ENCODE assay signal across 7 mouse cellular contexts in genomic region chr11:3648305-3648963, GRCm38 (mm10). TPM values are rescaled to one million over a fixed set of nuclear protein-coding genes. Genes with fewer than 3 reads are reported as not detected.
A peak's percentile ranks its signal among the peaks of the same experiment; 100 is the strongest.
DNase-seq lines count a peak whose midpoint lies in the region; ATAC-seq and TF ChIP-seq lines count a peak whose summit lies in the region.

No protein-coding gene starts in this region.

- peaks cover 55% of the 10 kb centered on the region for H3K36me3 ChIP-seq in megakaryocyte, embryonic 14.5 days (replicated peaks; ENCODE audit: low read length)
- H3K36me3 ChIP-seq in embryonic facial prominence, embryonic 15.5 days = peaks cover 33% of the 10 kb centered on the region
- H3K36me3 ChIP-seq in hindbrain, embryonic 16.5 days (ENCODE audit: control insufficient read depth, insufficient read depth, low read length) = peaks cover 27% of the 10 kb centered on the region
- peaks cover 26% of the 10 kb centered on the region for H3K36me3 ChIP-seq in liver, embryonic 14.5 days (replicated peaks; ENCODE audit: control insufficient read depth, insufficient read depth, low read depth)
- peaks cover 15% of the 10 kb centered on the region for H3K36me3 ChIP-seq in small intestine, adult 2 months (ENCODE audit: control insufficient read depth, insufficient read depth, low read length)

- H3K27ac ChIP-seq in embryonic facial prominence, embryonic 15.5 days (replicated peaks) = peak overlapping the region; percentile 90
- peak overlapping the region; percentile 94 for H3K27ac ChIP-seq in hindbrain, embryonic 16.5 days (ENCODE audit: low read depth, low read length)
- peak overlapping the region; percentile 66 for H3K27ac ChIP-seq in liver, embryonic 14.5 days
- H3K27ac ChIP-seq in small intestine, adult 2 months (ENCODE audit: insufficient read depth, low read depth, low read length) = peak overlapping the region; percentile 36

- H3K9me3 ChIP-seq in megakaryocyte, embryonic 14.5 days = peaks cover 18% of the 10 kb centered on the region
- peaks cover 25% of the 10 kb centered on the region; the same call in 1 of the 2 replicates for H3K9me3 ChIP-seq in embryonic facial prominence, embryonic 15.5 days (replicated peaks)
- peaks cover 14% of the 10 kb centered on the region for H3K9me3 ChIP-seq in hindbrain, embryonic 16.5 days (ENCODE audit: control insufficient read depth, low read length)
- peaks cover 3% of the 10 kb centered on the region; the same call in 1 of the 2 replicates for H3K9me3 ChIP-seq in liver, embryonic 14.5 days (ENCODE audit: control insufficient read depth, low read length)

- no peaks in the 10 kb centered on the region for H3K27me3 ChIP-seq in megakaryocyte, embryonic 14.5 days (replicated peaks)
- H3K27me3 ChIP-seq in embryonic facial prominence, embryonic 15.5 days = no peaks in the 10 kb centered on the region
- H3K27me3 ChIP-seq in hindbrain, embryonic 16.5 days (replicated peaks; ENCODE audit: control insufficient read depth, insufficient read depth, low read length) = no peaks in the 10 kb centered on the region
- no peaks in the 10 kb centered on the region for H3K27me3 ChIP-seq in liver, embryonic 14.5 days (ENCODE audit: control insufficient read depth, insufficient read depth, low read length)
- H3K27me3 ChIP-seq in small intestine, adult 2 months (ENCODE audit: control insufficient read depth, insufficient read depth, low read length) = no peaks in the 10 kb centered on the region

- peak overlapping the region; percentile 71 for H3K4me2 ChIP-seq in embryonic facial prominence, embryonic 15.5 days (replicated peaks)
- H3K4me2 ChIP-seq in hindbrain, embryonic 16.5 days (ENCODE audit: low read length) = peak overlapping the region; percentile 76
- H3K4me2 ChIP-seq in liver, embryonic 14.5 days (ENCODE audit: low read depth) = peak overlapping the region; percentile 74

- DNase-seq in adipocyte (ENCODE audit: low spot score) = peak; percentile 55
- DNase-seq in liver, embryonic 14.5 days (ENCODE audit: low read depth in 3 of 3, low spot score in 3 of 3) = peak in 2 of 3 experiments; percentile 16 to 20

- under 1% methylated on average over 62 of the region's 62 CpGs for WGBS in embryonic facial prominence, embryonic 15.5 days
- WGBS in hindbrain, embryonic 16.5 days = 1% methylated on average over 48 of the region's 62 CpGs
- WGBS in liver, embryonic 14.5 days (ENCODE audit: insufficient replicate concordance) = under 1% methylated on average over 60 of the region's 62 CpGs
- under 1% methylated on average over 61 of the region's 62 CpGs for WGBS in small intestine, adult 2 months

- H3K4me3 ChIP-seq in megakaryocyte, embryonic 14.5 days (replicated peaks) = peak overlapping the region; percentile 98
- peak overlapping the region; percentile 69 for H3K4me3 ChIP-seq in embryonic facial prominence, embryonic 15.5 days (replicated peaks)
- H3K4me3 ChIP-seq in hindbrain, embryonic 16.5 days (ENCODE audit: low read length) = peak overlapping the region; percentile 53
- peak overlapping the region; percentile 85 to 94 for H3K4me3 ChIP-seq in liver, embryonic 14.5 days (ENCODE audit: insufficient read depth in 1 of 2, low read depth in 2 of 2, low read length in 2 of 2)
- peak overlapping the region; percentile 83 for H3K4me3 ChIP-seq in small intestine, adult 2 months (ENCODE audit: low read depth, low read length)

- H3K9ac ChIP-seq in embryonic facial prominence, embryonic 15.5 days = peak overlapping the region; percentile 78
- H3K9ac ChIP-seq in hindbrain, embryonic 16.5 days (ENCODE audit: low read depth, low read length) = peak overlapping the region; percentile 70
- H3K9ac ChIP-seq in liver, embryonic 14.5 days (replicated peaks) = peak overlapping the region; percentile 96

- peaks cover 24% of the 10 kb centered on the region for H3K4me1 ChIP-seq in megakaryocyte, embryonic 14.5 days
- peaks cover 17% of the 10 kb centered on the region for H3K4me1 ChIP-seq in embryonic facial prominence, embryonic 15.5 days
- H3K4me1 ChIP-seq in hindbrain, embryonic 16.5 days (ENCODE audit: control insufficient read depth, insufficient read depth, low read depth, low read length) = peaks cover 20% of the 10 kb centered on the region
- H3K4me1 ChIP-seq in liver, embryonic 14.5 days (replicated peaks; ENCODE audit: control insufficient read depth in 2 of 2, insufficient read depth in 2 of 2, low read length in 1 of 2) = peaks cover 9% of the 10 kb centered on the region in 2 experiments
- peaks cover 12% of the 10 kb centered on the region for H3K4me1 ChIP-seq in small intestine, adult 2 months (ENCODE audit: control insufficient read depth, insufficient read depth, insufficient read length, low read length)

- ATAC-seq in megakaryocyte, adult 5-6 weeks (ENCODE audit: poor library complexity, severe bottlenecking) = no peak
- peak; percentile 16; the same call in 1 of the 2 replicates for ATAC-seq in embryonic facial prominence, embryonic 15.5 days (ENCODE audit: insufficient number of reproducible peaks, low FRiP score, low TSS enrichment, low read depth)
- ATAC-seq in hindbrain, embryonic 16.5 days = peak; percentile 21
- peak; percentile 57 for ATAC-seq in liver, embryonic 14.5 days (ENCODE audit: insufficient read depth)

- TF ChIP-seq POLR2A in small intestine, adult 2 months (IDR thresholded peaks at IDR 0.05; ENCODE audit: low read depth, low read length) = no peak

- TF ChIP-seq EP300 in liver, embryonic 14.5 days (IDR thresholded peaks at IDR 0.05; ENCODE audit: low read depth) = no peak

- no peak for TF ChIP-seq CTCF in liver, embryonic 14.5 days (IDR thresholded peaks at IDR 0.05; ENCODE audit: low read depth)
- TF ChIP-seq CTCF in small intestine, adult 2 months (IDR thresholded peaks at IDR 0.05; ENCODE audit: extremely low read depth, insufficient read length, insufficient replicate concordance, low read depth, low read length) = no peak

RNA-seq across cellular contexts. Expression of gene Morc2a, which starts 0.6 kb away (rescaled TPM):
- polyA plus RNA-seq in megakaryocyte, embryonic 14.5 days (2012; ENCODE audit: insufficient read depth, low replicate concordance) = 0.38 and 1.6 TPM in 2 replicates
- total RNA-seq in megakaryocyte, adult 5-6 weeks (2015) = 12.6 and 15.4 TPM in 2 replicates
- total RNA-seq in megakaryocyte, adult 5-6 weeks (2017) = 19.8 and 23.5 TPM in 2 replicates
- 26.8 and 27.9 TPM in 2 replicates for polyA plus RNA-seq in embryonic facial prominence, embryonic 15.5 days (2015; fragmentation: Nextera tagmentation; extraction: Ambion mirVana)
- 25.9 and 31.0 TPM in 2 replicates for polyA plus RNA-seq in hindbrain, embryonic 16.5 days (2015; fragmentation: Nextera tagmentation; extraction: Ambion mirVana)
- 3.9 and 5.6 TPM in 2 replicates for polyA plus RNA-seq in liver, embryonic 14.5 days (2012; rRNA removed)
- 3.2 and 4.2 TPM in 2 replicates for polyA plus RNA-seq in liver, embryonic 14.5 days (2014; fragmentation: Nextera tagmentation; extraction: Ambion mirVana)
- 2.2 and 4.2 TPM in 2 replicates for polyA plus RNA-seq in small intestine, adult 2 months (2012; rRNA removed)

Comparison
In these comparisons a context has a peak if more than half of its experiments do, and no peak if none do; other contexts are left out.
1. H3K27ac ChIP-seq: peak in every context shown above with its lines; median percentile 94 in hindbrain, embryonic 16.5 days; 90 in embryonic facial prominence, embryonic 15.5 days; 66 in liver, embryonic 14.5 days; 36 in small intestine, adult 2 months.